Mouse (Mus musculus) testis, postnatal 10 days (tissue): ENCODE data around the gene Pla2g3.
A peak's percentile ranks its signal among the peaks of the same experiment; 100 is the strongest.

Experiments used
- DNase-seq: peaks from one replicate; pipeline ENCODE4 v3.0.0; 2021; ENCODE audit warnings: low spot score

The Pla2g3 gene

DNA sequence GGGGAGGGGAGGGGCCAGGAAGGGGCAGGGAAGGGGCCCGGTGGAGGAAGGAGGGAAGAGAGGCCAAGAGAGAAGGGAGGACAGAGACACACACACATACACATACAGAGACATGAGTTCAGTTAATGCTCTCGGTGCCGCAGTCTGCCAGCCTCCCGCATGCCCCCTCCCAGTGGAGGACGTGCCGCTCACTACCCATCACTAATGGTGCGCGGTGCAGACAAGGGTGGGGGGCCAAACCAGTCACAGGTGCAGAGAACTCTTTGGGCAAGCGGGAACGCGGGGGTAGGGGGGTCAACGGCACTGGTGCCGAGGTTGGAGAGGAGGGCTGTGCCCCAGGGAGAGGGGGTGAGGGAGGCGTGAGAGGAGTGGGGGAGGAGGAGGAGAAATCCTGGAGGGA is 32.8 kb downstream of the Pla2g3 start:
- DNase-seq: no peak

DNA sequence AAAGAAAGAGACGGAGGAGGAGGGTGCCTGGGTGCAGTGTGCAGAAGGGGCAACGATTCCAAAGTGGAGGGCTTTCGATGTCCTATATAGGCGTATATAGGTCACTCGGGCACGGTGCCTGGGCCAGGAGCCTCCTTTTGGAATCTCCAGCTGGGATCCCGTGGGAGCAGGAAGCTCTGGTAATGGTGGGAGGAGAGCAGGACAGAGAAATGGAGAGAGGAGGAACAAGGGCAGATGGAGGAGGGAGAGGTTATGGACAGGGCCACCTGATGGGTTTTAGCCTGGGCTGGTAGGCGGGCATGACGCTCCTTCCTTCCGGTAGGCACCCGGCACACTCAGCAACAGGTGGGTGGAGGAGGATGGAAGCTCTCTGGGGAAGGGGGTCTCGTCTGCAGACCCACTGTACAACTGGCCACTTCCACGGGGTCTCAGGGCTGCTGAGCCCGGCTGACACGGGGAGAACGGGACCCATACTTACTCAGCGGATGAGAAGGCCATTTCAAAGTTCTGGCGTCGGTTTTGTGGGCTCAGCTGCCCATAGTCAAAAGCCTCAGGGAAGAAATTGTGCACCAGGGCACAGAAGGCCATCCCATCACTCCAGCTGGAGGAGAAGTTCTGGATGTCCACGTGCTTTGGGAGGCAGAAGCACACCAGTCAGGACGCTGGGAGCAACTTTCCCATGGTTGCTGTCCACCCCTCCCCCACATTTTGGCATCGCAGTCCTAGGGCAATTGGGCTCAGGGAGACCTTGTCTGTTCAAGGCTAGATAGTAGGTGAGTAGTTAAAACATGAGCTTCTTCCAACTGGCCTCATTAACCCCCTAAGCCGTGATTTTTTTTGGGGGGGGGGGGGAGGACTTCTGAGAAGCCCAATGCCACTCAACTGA is 33.5 kb downstream of the Pla2g3 start:
- DNase-seq: no peak

DNA sequence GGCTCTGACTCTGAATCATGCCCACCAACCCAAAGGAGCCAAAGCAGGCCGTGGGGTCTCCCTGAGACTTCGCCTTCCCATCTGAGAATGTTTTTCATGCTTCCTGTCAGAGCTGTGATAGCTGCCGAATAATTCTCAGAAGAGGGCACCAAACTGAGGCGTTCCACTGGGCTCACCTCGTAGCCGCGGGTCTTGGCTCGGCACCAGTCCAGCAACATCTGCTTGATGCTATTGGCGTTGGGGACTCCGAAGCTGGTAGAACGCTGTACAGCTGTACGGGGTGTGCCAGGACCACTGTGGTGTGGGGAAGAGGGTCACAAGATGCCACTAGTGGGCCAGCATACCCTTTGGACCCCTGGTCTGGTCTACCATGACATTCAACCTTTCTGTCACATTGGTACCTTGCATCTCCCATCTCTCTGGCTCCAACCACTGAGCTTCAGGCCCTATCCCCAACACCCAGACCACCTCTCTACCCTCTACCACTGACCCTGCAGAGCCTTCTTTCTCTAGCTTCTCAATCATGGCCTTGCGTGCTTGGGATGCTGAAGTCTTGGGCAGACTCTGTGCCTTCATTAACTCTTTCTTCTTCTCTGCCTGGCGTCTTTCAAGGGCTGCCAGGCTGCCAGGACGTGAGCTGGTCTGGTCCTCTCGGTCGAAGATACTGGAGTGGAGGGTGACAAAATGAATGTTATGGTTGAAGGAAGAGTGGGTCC is 34.4 kb downstream of the Pla2g3 start:
- DNase-seq: no peak

DNA sequence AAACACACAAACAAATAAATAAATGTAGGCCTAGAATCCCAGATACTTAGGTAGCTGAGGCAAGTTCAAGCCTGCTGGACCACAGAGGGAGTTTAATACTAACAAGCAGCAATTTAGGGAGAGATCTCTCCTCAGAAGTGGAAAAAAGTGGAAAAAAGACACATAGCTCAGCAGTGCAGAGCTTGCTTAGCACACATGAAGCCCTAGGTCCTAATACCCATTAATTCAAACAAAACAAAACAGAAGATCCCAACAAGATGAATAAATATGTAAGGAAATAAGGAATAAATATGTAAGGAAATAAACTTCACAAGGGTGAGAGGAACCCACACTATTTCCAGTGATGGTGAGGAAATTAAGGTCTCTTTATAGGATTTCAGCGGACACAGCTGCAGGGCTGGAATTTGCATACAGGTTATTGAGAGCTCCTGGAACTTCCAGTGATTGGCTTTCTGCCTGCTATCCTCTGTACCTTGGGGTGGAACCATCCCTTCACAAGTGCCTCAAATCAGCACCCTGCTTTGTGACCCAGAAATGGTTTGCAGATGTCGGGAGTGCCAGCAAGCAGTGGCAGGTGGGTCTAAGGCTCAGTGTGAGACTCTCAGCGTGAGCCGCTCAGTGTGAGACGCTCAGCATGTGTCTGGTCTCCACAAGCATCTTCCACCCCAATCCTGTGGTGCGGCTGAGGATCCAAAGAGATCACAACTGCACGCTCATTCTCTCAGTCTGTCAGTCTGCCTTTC is 35.9 kb downstream of the Pla2g3 start:
- no peak for DNase-seq

DNA sequence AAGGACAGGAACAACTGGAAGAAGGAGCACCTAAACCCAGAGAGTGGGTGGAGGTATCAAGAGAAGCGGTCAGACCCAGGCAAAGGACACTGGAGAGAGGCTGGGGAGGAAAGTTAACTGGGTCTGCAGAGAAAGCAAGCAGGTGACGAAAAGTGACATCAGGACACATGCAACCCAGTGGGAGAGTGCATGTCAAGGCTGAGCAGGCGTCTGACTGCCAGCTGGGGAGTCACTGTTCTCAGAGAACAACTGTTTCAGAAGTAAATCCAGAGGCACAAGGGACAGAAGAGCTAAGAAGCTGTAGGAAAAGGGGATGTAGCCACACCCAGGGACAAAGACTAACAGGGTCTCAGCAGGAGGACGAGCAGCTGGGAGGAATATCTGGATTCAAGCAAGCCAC is 37.5 kb downstream of the Pla2g3 start:
- DNase-seq: no peak

DNA sequence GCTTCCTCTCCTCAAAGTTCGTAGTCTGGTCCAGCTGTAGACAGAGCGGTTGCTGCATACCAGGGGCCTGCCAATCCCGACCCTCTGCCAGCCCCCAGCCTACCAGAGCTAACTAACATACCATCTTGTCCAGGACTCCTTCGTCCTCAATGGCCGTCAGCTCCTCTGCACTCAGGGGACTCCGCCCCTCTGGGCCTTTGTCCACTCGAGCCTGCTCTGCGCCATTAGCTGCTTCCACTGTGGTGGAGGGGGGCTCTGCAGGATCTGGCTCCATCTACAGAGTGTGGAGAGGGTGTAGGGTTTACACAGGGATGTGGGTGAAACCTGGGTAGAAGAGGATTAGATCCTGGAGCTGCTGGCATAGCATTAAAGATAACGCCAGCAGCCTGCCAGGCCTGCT is 38.1 kb downstream of the Pla2g3 start:
- no peak for DNase-seq

DNA sequence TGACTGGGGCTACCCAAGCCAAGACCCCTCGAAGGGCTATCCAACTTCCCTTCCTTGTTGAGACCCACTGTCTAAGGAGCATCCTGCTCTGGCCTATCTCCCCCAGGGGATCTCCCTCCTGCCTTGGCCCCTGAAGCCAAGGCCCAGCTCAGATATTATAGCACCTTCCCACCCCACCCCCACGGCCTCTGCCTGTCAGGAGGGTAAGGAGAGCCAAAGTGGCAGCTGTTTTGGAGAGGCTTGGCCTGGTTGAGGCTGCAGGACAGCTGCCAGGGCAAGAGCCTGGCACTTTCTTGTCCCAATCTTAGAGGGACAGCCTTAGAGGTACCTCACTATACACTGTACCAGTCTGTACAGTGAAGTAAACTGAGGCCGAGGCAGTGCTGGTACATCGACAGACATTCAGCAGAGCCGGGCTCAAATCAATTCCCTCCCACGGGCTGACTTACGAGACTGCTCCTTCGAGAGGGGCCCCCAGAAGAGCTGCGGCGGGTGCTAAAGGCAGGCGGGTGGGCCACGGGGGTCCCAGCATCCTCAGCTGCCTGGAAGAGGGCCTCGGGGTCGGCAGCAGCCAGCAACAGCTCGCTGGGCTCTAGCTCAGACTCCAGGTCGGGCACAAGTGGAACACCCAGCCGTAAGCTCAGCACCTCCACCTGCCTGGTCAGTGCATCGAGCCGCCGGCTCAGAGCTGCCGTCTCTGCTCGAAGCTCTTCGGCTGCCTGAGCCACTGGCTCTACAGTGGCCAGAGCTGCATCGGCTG is 39.1 kb downstream of the Pla2g3 start:
- DNase-seq: no peak

DNA sequence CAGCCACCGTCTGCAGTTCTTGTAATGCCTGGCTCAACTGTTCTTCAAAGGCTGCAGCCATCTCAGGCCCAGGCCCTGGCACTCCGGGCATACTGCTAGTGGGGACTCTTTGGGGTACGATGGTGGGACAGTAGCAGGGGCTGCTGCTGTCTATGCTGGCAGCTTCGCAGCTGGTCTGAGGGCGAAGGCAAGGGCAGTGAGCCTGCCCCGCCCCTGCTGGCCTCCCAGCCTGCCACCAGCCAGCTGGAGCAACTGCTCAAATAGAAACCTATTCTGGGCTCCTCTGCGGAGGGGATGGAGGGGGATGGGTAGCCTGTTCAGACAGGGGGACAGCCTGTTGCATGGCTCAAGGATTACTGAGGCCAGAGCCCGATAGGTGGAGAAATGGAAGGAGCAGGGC is 39.7 kb downstream of the Pla2g3 start:
- no peak for DNase-seq

DNA sequence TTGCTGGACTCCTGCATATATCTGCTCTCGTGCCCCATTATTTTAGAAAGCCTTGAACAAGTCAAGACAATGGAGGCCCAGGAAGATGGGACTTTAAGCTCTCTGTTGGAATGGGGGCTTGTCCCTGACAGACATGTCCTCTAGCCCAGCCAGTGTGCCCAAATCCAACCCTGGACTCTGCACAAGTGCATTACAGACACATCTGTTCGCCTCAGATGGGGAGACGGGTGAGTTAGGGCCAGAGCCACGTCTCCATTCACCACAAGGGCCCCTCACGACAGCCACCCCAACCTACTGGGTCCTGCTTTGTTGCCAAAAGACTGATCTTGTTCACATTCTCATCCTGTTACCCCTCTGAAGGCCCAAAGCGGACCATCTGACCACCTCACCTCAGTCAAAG is 40.1 kb downstream of the Pla2g3 start:
- DNase-seq: no peak

DNA sequence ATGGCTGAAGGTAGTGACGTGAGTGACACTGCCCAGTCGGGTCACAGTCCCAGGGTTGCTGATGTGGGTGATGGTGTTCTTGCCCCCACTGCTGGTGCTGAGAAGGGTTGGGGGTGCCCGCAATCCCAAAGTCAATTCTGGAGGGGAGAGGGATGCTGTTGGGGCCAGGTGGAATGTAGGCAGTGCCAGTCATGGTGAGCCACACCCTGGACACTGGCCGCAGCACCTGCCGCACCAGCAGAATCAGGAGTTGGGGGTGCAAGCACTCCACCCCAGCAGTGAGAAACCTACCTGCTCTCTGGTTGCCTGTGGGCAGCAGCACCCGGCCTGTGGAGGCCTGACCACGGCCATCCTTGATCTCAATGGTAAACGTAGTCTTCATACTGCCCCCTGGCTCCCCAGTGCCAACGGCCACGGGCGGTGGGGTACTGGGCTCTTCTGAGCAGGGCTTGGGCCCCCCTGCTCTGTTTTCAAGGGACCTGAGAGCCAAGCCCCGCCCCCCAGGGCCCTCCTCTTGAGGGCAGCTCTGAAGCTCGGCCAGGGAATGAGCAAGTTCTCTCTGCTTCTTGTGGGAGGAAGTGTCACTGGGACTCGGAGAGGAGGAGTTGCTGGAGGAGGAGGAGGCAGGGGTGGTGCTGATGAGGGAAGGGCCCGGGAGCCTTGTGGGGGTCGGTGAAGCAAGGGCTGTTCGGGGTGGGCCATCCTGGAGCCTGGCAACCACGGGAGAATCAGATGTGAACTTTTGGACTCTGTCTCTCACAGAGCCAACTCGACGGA is 41.6 kb downstream of the Pla2g3 start:
- DNase-seq: no peak

DNA sequence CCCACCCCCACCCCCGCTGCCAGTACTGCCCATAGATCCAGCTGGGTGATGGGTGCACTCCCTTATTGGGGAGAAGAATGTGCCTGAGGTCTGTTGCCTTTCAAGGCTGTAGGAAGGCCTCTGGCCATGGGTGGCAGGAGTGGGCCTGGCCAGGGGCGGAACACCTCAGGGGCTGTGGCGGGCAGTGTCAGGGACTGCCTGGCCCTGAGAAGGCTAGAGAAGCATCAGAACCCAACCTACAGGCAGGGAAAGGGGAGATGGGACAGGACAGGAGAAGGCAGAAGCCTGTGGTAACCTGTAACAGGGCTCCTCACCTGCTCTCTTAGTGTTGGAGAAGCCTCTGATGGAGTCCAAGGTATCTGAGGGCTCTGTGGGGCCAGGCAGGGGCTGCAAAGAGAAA is 42.6 kb downstream of the Pla2g3 start:
- no peak for DNase-seq

DNA sequence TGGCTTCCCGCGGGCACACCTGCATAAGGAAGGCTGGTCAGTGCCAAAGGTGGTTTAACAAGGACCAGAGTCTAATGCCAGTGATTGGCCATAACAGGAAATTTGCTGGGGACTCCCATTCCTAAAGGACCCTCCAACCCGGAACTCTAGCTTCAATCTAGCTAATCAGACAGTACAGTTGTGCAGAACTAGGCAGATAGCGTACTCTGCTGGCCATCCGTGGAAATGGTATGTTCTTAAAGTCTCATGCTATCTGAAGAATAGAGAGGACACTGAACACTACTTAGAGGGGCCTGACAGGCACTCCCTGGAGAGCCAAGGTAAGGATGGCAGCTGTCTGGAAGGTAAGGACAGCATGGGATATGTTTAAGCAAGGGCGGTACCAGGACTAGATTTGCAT is 43.5 kb downstream of the Pla2g3 start:
- DNase-seq: no peak

DNA sequence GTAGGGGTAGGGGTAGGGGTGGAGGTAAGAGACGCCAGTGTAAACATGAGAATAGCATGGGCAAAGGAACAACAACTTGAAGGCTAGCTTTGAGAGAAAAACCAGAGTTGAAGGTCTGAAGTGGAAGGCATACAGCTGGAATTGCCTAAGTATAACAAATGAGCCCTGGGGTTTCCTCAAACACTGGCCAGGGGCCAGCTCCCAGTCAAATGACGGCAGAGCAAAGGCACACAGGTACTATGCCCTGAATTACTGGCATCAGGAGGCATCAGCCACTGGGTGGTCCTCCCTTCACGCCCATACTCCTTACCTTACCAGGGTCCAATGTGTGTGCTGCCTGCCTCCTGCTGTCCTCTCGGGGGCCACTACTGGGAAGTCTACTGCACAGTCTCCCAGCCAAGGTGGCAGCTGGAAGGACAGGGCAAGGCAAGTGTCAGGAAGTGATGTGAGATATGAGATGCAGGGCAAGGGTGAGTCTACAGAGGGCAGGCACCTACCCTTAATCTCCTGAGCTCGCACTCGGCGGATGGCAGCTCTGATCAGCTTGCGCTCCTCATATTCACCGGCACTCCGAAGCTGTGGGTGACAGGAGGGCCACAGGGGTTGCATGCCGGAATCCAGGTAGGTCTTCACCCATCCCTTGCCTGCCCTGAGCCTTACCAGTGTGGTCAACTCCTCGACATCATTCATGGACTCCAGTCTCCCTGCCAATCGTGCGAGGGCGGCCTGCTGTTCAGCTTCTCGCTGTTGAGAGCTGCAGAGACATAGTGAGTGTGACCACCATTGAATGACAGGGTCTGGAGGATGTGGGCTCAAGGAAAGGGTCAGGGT is 44.2 kb downstream of the Pla2g3 start:
- DNase-seq: no peak

DNA sequence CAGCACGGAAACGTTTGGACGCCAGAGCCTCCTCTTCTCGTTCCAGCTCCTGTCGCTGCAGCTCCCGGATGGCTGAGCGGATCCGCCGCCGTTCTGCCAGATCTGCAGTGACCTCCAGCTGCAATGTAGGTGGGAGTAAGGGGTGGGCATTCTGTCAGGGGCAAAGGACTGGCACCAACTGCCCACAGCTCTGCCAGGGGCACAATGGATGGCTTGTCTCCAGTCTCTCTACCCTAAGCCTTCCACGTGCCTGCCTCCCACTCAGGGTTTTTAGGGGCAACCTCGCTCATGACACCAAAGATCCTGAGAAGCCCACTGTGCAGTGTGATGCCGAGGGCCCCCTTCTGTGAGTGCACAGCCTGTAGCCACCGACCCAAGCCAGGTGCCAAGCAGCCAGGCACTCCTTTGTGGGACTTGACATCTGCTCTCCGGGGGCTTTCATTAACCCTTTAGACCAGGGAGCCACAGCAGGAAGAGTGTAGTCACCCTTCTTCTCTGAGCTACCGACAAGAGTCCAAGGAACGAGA is 45.4 kb downstream of the Pla2g3 start:
- no peak for DNase-seq

DNA sequence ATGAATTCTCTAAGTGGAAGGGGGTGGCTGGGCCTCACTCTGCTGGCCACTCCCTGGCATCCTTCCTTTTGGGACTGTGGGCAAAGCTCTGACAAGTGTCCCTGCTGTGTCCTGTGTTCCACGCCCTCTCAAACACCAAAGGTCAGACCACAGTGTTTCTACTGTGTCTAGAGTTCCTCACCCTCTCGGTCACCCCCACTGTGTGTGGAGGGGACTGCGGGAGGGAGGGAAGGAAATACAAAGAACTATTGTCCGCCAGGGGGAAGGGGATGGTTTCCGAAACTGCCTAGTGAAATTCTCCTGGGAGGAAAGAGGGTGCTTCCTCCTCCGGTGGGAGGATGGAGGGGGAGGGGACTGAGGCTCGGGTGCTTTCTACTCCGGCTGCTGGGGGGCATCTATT is 46.9 kb downstream of the Pla2g3 start:
- no peak for DNase-seq

DNA sequence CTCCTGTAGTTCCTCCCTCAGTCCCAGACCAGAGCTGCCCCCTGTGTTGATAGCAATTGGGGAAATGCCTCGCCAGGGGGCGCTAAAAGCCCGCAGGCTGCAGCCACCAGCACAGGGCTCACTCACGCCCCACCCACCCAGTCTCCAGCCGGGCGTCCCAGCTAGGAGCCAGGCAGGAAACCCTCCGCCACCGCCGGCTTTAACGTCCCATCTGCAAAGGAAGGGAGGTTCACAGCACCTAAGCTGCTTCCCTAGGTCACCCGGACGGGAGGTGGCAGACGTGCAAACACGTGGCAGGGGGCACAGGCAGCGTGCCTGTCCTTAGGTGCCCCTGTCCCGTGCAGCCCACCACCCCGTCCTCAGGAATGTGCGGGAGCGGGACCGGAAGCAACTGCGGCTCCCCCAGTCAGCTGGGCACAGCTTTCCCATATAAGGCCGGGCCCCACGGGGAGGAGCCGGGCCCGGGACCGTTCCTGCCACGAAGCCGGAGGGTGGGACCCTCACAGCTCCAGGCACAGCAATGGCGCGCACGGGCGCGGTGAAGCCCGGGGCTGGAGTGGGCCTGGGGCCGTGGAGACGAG is 47.4 kb downstream of the Pla2g3 start:
- peak; percentile 99 for DNase-seq

DNA sequence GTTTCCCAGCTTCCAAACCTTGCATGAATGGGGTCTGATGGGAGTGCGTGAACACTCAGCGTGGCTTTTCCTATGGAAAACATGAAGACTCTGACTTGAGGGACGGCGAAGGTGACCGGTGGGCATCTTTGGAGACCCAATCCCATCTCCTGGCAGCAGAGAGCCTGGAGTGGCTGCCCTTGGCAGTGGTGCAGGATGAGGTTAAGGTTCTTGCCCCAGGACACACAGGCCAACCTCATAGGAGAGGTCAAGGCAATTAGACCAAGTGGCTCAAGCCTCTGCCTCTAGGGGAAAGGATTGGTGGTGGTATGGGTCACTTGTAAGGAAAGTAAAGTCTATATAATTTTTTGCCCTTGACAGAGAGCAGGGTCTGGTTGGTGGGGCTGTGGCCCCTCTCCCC is 48.0 kb downstream of the Pla2g3 start:
- no peak for DNase-seq

DNA sequence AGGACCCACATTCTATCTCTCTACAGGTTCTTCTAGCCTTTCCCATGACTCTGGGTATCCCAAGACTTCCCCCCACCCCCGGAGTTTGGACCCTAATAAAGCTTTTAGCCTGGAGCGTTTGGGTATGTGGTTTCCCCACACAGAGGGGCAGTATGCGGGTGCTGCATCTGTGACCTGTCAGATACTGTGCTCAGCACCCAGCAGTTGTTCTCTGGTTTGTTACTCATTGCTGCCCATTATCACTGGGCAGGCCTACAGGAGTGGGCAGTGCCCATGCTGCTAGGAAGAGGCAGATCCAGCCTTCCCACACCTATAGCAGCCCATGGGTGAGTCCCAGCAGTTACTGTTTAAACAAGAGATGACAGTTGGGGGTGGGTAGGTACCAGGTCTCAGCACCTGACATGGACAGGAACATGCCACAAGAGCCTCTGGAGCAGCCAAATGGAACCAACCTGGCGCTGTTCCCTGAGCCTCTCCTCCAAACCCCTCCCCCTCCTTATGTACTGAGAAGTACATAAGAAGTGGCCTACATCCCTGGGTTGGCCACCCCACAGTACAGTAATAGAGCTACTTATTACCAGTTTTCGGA is 48.8 kb downstream of the Pla2g3 start:
- no peak for DNase-seq

DNA sequence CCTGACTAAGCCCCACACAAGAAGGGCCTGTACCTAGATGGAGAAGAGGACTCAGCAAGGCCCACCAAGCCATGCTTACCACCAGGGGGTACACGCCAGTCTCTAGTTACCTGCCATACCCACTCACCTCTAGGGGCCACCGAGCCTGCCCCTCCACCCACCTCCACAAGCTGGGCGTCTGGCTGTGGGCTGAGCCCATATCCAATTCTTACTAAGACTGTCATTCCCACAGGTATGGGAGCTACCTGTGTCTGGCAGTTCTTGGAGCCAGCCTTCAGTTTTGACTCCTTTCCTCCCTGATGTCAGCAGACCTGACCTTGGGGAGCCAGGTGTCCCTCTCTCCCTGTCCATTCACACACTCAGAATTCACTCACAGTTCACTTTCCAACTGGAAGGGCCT is 49.6 kb downstream of the Pla2g3 start:
- DNase-seq: no peak
